16 mouse cellular contexts compared by ENCODE assay signal in the genomic region with DNA sequence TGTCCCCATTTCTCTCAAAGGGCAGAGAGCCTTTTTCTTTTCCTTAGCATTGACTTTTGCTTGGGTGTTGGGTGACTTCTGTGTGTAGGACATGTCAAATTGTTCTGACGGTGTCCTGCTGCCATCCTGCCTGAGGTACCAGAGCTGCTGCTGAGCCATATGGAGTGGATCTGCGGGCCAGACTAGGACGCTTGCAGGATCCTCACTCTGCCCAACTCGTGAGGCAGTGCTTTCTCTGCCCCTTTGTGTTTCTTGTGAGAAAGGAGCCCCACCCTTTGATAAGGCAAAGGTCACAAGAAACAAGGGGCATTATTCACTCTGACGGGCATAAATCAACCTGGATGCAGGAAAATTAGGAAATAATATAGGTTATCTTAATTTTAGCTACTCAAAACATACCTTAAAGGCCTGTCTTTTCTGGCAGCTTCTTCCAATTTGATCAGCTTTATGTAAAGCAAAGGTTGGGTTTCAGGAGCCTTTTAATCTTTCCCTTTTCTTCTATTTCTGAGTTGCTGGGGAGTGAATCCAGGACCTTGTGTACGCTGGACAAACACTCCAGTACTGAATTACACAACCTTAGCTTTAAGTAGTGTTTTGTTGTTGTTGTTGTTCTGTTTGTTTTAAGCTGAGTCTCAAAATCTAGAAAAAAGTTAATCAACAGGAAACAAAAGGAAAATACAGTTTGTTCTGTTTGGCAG.
DNase-seq lines count a peak whose midpoint lies in the region; ATAC-seq and TF ChIP-seq lines count a peak whose summit lies in the region.
"Had no signal": no experiment of that assay in that cellular context is flagged by ENCODE, and none has a peak within 500 bp of the region (broad histone marks: within the 10 kb centered on the region; RNA-seq: fewer than 3 reads in every experiment).

No protein-coding gene starts in this region.

- H3K4me3 ChIP-seq in liver, postnatal 0 days (ENCODE audit: low read depth, low read length), result no peak overlapping the region
- no peak overlapping the region for H3K4me3 ChIP-seq in liver, embryonic 12.5 days
- H3K4me3 ChIP-seq in stomach, embryonic 15.5 days (replicated peaks), result no peak overlapping the region
- H3K4me3 ChIP-seq: erythroblast, embryonic 14.5 days; hindbrain, embryonic 10.5 days; midbrain, embryonic 10.5 days had no signal

- H3K9ac ChIP-seq in liver, postnatal 0 days (replicated peaks), result no peak overlapping the region
- no peak overlapping the region for H3K9ac ChIP-seq in liver, embryonic 12.5 days
- no peak overlapping the region for H3K9ac ChIP-seq in stomach, embryonic 15.5 days
- H3K9ac ChIP-seq: lung, embryonic 14.5 days had no signal

- H3K4me2 ChIP-seq in liver, postnatal 0 days (ENCODE audit: low read depth, low read length), result no peak overlapping the region
- H3K4me2 ChIP-seq in liver, embryonic 12.5 days, result no peak overlapping the region
- peak overlapping the region; percentile 11; the same call in 1 of the 2 replicates for H3K4me2 ChIP-seq in stomach, embryonic 15.5 days
- H3K4me2 ChIP-seq: lung, embryonic 14.5 days had no signal

- no peaks in the 10 kb centered on the region for H3K27me3 ChIP-seq in liver, postnatal 0 days (ENCODE audit: insufficient read depth, low read length)
- no peaks in the 10 kb centered on the region for H3K27me3 ChIP-seq in liver, embryonic 12.5 days (replicated peaks)
- H3K27me3 ChIP-seq in stomach, embryonic 15.5 days (replicated peaks), result no peaks in the 10 kb centered on the region

- WGBS in liver, postnatal 0 days (ENCODE audit: insufficient replicate concordance), result 72% methylated on average over 6 of the region's 6 CpGs
- WGBS in liver, embryonic 12.5 days (ENCODE audit: insufficient replicate concordance), result 74% methylated on average over 6 of the region's 6 CpGs
- WGBS in stomach, embryonic 15.5 days, result 50% methylated on average over 6 of the region's 6 CpGs

- peak overlapping the region; percentile 31; the same call in 1 of the 2 replicates for H3K27ac ChIP-seq in liver, postnatal 0 days (ENCODE audit: low read depth)
- no peak overlapping the region for H3K27ac ChIP-seq in liver, embryonic 12.5 days
- peak overlapping the region; percentile 76 for H3K27ac ChIP-seq in stomach, embryonic 15.5 days
- H3K27ac ChIP-seq: hindbrain, embryonic 10.5 days; midbrain, embryonic 10.5 days had no signal

- peaks cover 17% of the 10 kb centered on the region for H3K4me1 ChIP-seq in liver, postnatal 0 days (ENCODE audit: insufficient read depth)
- H3K4me1 ChIP-seq in liver, embryonic 12.5 days, result peaks cover 17% of the 10 kb centered on the region
- 0 out of 2 replicates have a peak, but pooled peaks cover 3% of the 10 kb centered on the region for H3K4me1 ChIP-seq in stomach, embryonic 15.5 days

- H3K36me3 ChIP-seq in liver, postnatal 0 days (replicated peaks; ENCODE audit: insufficient read depth, low read length), result peaks cover 11% of the 10 kb centered on the region
- H3K36me3 ChIP-seq in liver, embryonic 12.5 days, result peaks cover 15% of the 10 kb centered on the region; the same call in 1 of the 2 replicates
- no peaks in the 10 kb centered on the region for H3K36me3 ChIP-seq in stomach, embryonic 15.5 days
- H3K36me3 ChIP-seq: midbrain, embryonic 10.5 days had no signal

- H3K9me3 ChIP-seq in liver, postnatal 0 days (ENCODE audit: low read length), result no peaks in the 10 kb centered on the region
- H3K9me3 ChIP-seq in liver, embryonic 12.5 days (replicated peaks), result no peaks in the 10 kb centered on the region
- no peaks in the 10 kb centered on the region for H3K9me3 ChIP-seq in stomach, embryonic 15.5 days
- H3K9me3 ChIP-seq: hindbrain, embryonic 10.5 days; midbrain, embryonic 10.5 days had no signal

- peak; percentile 24 to 36 for DNase-seq in cerebellum, adult 18-20 months
- DNase-seq in cerebellum, postnatal 4 days (ENCODE audit: low spot score in 2 of 2), result no peak
- DNase-seq in liver, postnatal 0 days, result no peak
- DNase-seq in cerebellum, postnatal 36 days, result peak; percentile 12 to 16
- no peak for DNase-seq in ovary, postnatal 36 days (ENCODE audit: low spot score)
- no peak for DNase-seq in right cerebral cortex, postnatal 25 days
- DNase-seq: adrenal gland, adult 8-10 months; lung, embryonic 14.5 days; thymus, postnatal 4 days had no signal

- no peak for TF ChIP-seq CTCF in liver, postnatal 0 days (IDR thresholded peaks at IDR 0.05; ENCODE audit: low read depth)

- no peak for ATAC-seq in liver, postnatal 0 days
- no peak for ATAC-seq in liver, embryonic 12.5 days
- ATAC-seq in stomach, embryonic 15.5 days (ENCODE audit: insufficient read depth, low FRiP score, low read depth), result no peak
- ATAC-seq: forebrain, embryonic 16.5 days; inflammation-experienced regulatory T-cells, adult 6 months had no signal

- TF ChIP-seq EP300 in liver, postnatal 0 days (IDR thresholded peaks at IDR 0.05; ENCODE audit: low read depth), result no peak

Comparison
In these comparisons a context has a peak if more than half of its experiments do, and no peak if none do; other contexts are left out.
1. DNase-seq: peak in cerebellum, adult 18-20 months (2 of 2) and cerebellum, postnatal 36 days (2 of 2); none in cerebellum, postnatal 4 days (0 of 2), liver, postnatal 0 days (single experiment), ovary, postnatal 36 days (single experiment) and right cerebral cortex, postnatal 25 days (single experiment).